ENCODE assay signal across 24 mouse cellular contexts in the genomic region with DNA sequence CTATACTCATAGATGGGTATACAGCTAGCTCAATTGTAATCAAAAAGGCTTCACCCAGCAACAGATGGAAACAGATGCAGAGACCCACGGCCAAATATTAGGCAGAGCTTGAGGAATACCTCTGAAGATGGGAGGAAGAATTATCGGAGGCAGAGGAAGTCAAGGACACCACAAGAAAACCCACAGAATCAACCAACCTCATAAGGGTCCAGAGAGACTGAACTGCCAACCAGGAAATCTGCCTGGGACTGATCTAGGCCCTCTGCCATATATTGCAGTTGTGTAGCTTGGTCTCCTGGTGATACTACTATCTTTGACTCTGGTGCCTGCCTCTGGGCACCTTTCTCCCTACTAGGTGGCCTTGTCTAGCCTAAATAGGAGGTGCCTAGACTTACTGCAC. TPM values are rescaled to one million over a fixed set of nuclear protein-coding genes. Genes with fewer than 3 reads are reported as not detected.
DNase-seq lines count a peak whose midpoint lies in the region; ATAC-seq lines count a peak whose summit lies in the region.
"Had no signal": no experiment of that assay in that cellular context is flagged by ENCODE, and none has a peak within 500 bp of the region (broad histone marks: within the 10 kb centered on the region; RNA-seq: fewer than 3 reads in every experiment).

No protein-coding gene starts in this region.

- H3K9me3 ChIP-seq in intestine, embryonic 15.5 days = no peaks in the 10 kb centered on the region
- H3K9me3 ChIP-seq: G1E had no signal

- H3K4me1 ChIP-seq in intestine, embryonic 15.5 days (replicated peaks) = no peaks in the 10 kb centered on the region

- intact Hi-C loops in heart, postnatal 10 days (cut with DNase I) = no loop called here
- intact Hi-C loops in gastrocnemius, postnatal 36 days (cut with DNase I) = no loop called here

- peak; percentile 1 for DNase-seq in heart, adult 11 months
- DNase-seq in heart, postnatal 10 days = no peak
- peak; percentile 72 for DNase-seq in 416B (ENCODE audit: low read depth)
- no peak for DNase-seq in gastrocnemius, postnatal 36 days
- DNase-seq in adrenal gland, postnatal 10 days = no peak
- DNase-seq: adrenal gland, adult 2 months; adrenal gland, adult 8-10 months; adrenal gland, postnatal 14 days; adrenal gland, postnatal 25 days; adrenal gland, postnatal 36 days; B cell, adult 2 months; cerebellum, adult 11 months; cerebellum, adult 11-12 months; cerebellum, adult 18-20 months; cerebellum, adult 2 months had no signal

- H3K36me3 ChIP-seq in intestine, embryonic 15.5 days = no peaks in the 10 kb centered on the region
- H3K36me3 ChIP-seq: G1E had no signal

- H3K27me3 ChIP-seq in intestine, embryonic 15.5 days (replicated peaks) = no peaks in the 10 kb centered on the region
- H3K27me3 ChIP-seq: CH12.LX had no signal

- H3K27ac ChIP-seq in intestine, embryonic 15.5 days = no peak overlapping the region

- no peak overlapping the region for H3K4me2 ChIP-seq in intestine, embryonic 15.5 days (replicated peaks)

- WGBS in intestine, embryonic 15.5 days = 73% methylated on average over 2 of the region's 2 CpGs

- H3K9ac ChIP-seq in intestine, embryonic 15.5 days = no peak overlapping the region

- H3K4me3 ChIP-seq in intestine, embryonic 15.5 days (replicated peaks) = no peak overlapping the region

- peak; percentile 58 for ATAC-seq in common myeloid progenitor, adult 5-6 weeks (replicated peaks; ENCODE audit: low read depth, poor library complexity, severe bottlenecking)
- ATAC-seq in megakaryocyte progenitor cell, adult 5-6 weeks (replicated peaks; ENCODE audit: poor library complexity) = peak; percentile 29; the same call in 1 of the 2 replicates
- ATAC-seq in intestine, embryonic 15.5 days = no peak
- ATAC-seq: activated CD4-positive, CD25-positive, alpha-beta regulatory T cell, adult 4 months; CD4-positive, CD25-positive, alpha-beta regulatory T cell, adult 4 months; Patski had no signal

RNA-seq across cellular contexts. Expression of a gene that starts 10.8 kb away (rescaled TPM):
- total RNA-seq in heart, postnatal 10 days (2021) = 1 to 10 TPM in 1 of 2 experiments, under 1 TPM in 1; 0.60 to 1.3 TPM
- total RNA-seq in common myeloid progenitor, adult 5-6 weeks (2017) = not detected in 2 replicates
- total RNA-seq in megakaryocyte progenitor cell, adult 5-6 weeks (2015) = 0.20 and 0.49 TPM in 2 replicates
- 0.68 TPM in 1 of 2 replicates, not detected in the other for total RNA-seq in megakaryocyte progenitor cell, adult 5-6 weeks (2017)
- polyA plus RNA-seq in intestine, embryonic 15.5 days (2015; fragmentation: Nextera tagmentation; extraction: Ambion mirVana) = 0.57 and 1.2 TPM in 2 replicates
- total RNA-seq in gastrocnemius, postnatal 36 days (2021) = not detected
- total RNA-seq in adrenal gland, postnatal 10 days (2021) = under 1 TPM; 0.30 to 0.33 TPM
- total RNA-seq: adrenal gland, postnatal 14 days had no signal
- polyA plus RNA-seq: activated CD4-positive, CD25-positive, alpha-beta regulatory T cell, adult 4 months; adrenal gland, adult 2 months; C2C12; CD4-positive, CD25-positive, alpha-beta regulatory T cell, adult 4 months; G1E had no signal

RNA-seq across cellular contexts. Expression of a gene that starts 29.3 kb away (rescaled TPM):
- 10 to 100 TPM; 74.6 to 83.4 TPM for total RNA-seq in heart, postnatal 10 days (2021)
- total RNA-seq in common myeloid progenitor, adult 5-6 weeks (2017) = 50.9 and 53.3 TPM in 2 replicates
- total RNA-seq in megakaryocyte progenitor cell, adult 5-6 weeks (2015) = 120 and 124 TPM in 2 replicates
- total RNA-seq in megakaryocyte progenitor cell, adult 5-6 weeks (2017) = 41.1 and 61.3 TPM in 2 replicates
- 122 and 129 TPM in 2 replicates for polyA plus RNA-seq in intestine, embryonic 15.5 days (2015; fragmentation: Nextera tagmentation; extraction: Ambion mirVana)
- total RNA-seq in gastrocnemius, postnatal 36 days (2021) = 10 to 100 TPM; 39.5 to 40.8 TPM
- 10 to 100 TPM; 54.1 to 64.3 TPM for total RNA-seq in adrenal gland, postnatal 10 days (2021)

RNA-seq across cellular contexts. Expression of a gene that starts 58.6 kb away (rescaled TPM):
- total RNA-seq in heart, postnatal 10 days (2021) = under 1 TPM; 0.10 to 0.12 TPM
- 1.4 and 2.1 TPM in 2 replicates for total RNA-seq in common myeloid progenitor, adult 5-6 weeks (2017)
- 0.93 and 1.2 TPM in 2 replicates for total RNA-seq in megakaryocyte progenitor cell, adult 5-6 weeks (2015)
- 0.92 and 1.0 TPM in 2 replicates for total RNA-seq in megakaryocyte progenitor cell, adult 5-6 weeks (2017)
- 0.06 and 0.09 TPM in 2 replicates for polyA plus RNA-seq in intestine, embryonic 15.5 days (2015; fragmentation: Nextera tagmentation; extraction: Ambion mirVana)
- total RNA-seq in gastrocnemius, postnatal 36 days (2021) = under 1 TPM in 1 of 2 experiments, not detected in 1; 0.05 TPM
- total RNA-seq in adrenal gland, postnatal 10 days (2021) = under 1 TPM; 0.51 to 0.88 TPM
- polyA plus RNA-seq: CD4-positive, CD25-positive, alpha-beta regulatory T cell, adult 4 months had no signal

RNA-seq across cellular contexts. Expression of a gene that starts 59.2 kb away (rescaled TPM):
- 10 to 100 TPM; 15.6 to 16.4 TPM for total RNA-seq in heart, postnatal 10 days (2021)
- 42.0 and 50.0 TPM in 2 replicates for total RNA-seq in common myeloid progenitor, adult 5-6 weeks (2017)
- total RNA-seq in megakaryocyte progenitor cell, adult 5-6 weeks (2015) = 37.5 and 44.2 TPM in 2 replicates
- total RNA-seq in megakaryocyte progenitor cell, adult 5-6 weeks (2017) = 55.8 and 57.1 TPM in 2 replicates
- polyA plus RNA-seq in intestine, embryonic 15.5 days (2015; fragmentation: Nextera tagmentation; extraction: Ambion mirVana) = 34.6 and 38.0 TPM in 2 replicates
- total RNA-seq in gastrocnemius, postnatal 36 days (2021) = 10 to 100 TPM in 1 of 2 experiments, 1 to 10 TPM in 1; 7.4 to 10.6 TPM
- total RNA-seq in adrenal gland, postnatal 10 days (2021) = 10 to 100 TPM; 30.1 to 35.3 TPM

Comparison
In these comparisons a context has a peak if more than half of its experiments do, and no peak if none do; other contexts are left out.
1. DNase-seq: peak in heart, adult 11 months (single experiment) and 416B (single experiment); none in heart, postnatal 10 days (0 of 2), gastrocnemius, postnatal 36 days (0 of 2) and adrenal gland, postnatal 10 days (single experiment).